Mouse (Mus musculus): ENCODE data around the gene Gucy1b1.

Gene Gucy1b1

GRCm38 (mm10) chr3:82074201-82074851, at the start of gene Gucy1b1:
TSS of gene Gucy1b1 (minus strand) at chr3:82074689.
- in situ Hi-C loops (cut with MboI), result no loop called here

GRCm38 (mm10) chr3:82118916-82119315, 44.4 kb upstream of the Gucy1b1 start:
- in situ Hi-C loops (cut with MboI), result no loop called here

- in situ Hi-C loops (cut with MboI), result no loop called here
Observed at GRCm38 (mm10) chr3:82112439-82112838, 38.0 kb upstream of the Gucy1b1 start.

GRCm38 (mm10) chr3:82111986-82112385, 37.5 kb upstream of the Gucy1b1 start:
- in situ Hi-C loops (cut with MboI), result no loop called here

GRCm38 (mm10) chr3:82108951-82109350, 34.5 kb upstream of the Gucy1b1 start:
- in situ Hi-C loops (cut with MboI), result no loop called here

- in situ Hi-C loops (cut with MboI), result no loop called here
Observed at GRCm38 (mm10) chr3:82104229-82104628, 29.7 kb upstream of the Gucy1b1 start.

GRCm38 (mm10) chr3:82099127-82099526, 24.6 kb upstream of the Gucy1b1 start:
- in situ Hi-C loops (cut with MboI), result no loop called here

GRCm38 (mm10) chr3:82096801-82097200, 22.3 kb upstream of the Gucy1b1 start:
- in situ Hi-C loops (cut with MboI), result no loop called here

GRCm38 (mm10) chr3:82073741-82074181, 728 bp downstream of the Gucy1b1 start:
- in situ Hi-C loops (cut with MboI), result no loop called here

GRCm38 (mm10) chr3:82067830-82068229, 6.7 kb downstream of the Gucy1b1 start:
- in situ Hi-C loops (cut with MboI), result no loop called here

GRCm38 (mm10) chr3:82061402-82062180, 12.9 kb downstream of the Gucy1b1 start:
- in situ Hi-C loops (cut with MboI), result no loop called here

GRCm38 (mm10) chr3:82057201-82057600, 17.3 kb downstream of the Gucy1b1 start:
- in situ Hi-C loops (cut with MboI), result no loop called here

GRCm38 (mm10) chr3:82054283-82054974, 20.1 kb downstream of the Gucy1b1 start:
- in situ Hi-C loops (cut with MboI), result no loop called here

GRCm38 (mm10) chr3:82052029-82052428, 22.5 kb downstream of the Gucy1b1 start:
- in situ Hi-C loops (cut with MboI), result no loop called here

- in situ Hi-C loops (cut with MboI), result no loop called here
Observed at GRCm38 (mm10) chr3:82051468-82051867, 23.0 kb downstream of the Gucy1b1 start.

- in situ Hi-C loops (cut with MboI), result no loop called here
Observed at GRCm38 (mm10) chr3:82048681-82049080, 25.8 kb downstream of the Gucy1b1 start.

GRCm38 (mm10) chr3:82048078-82048477, 26.4 kb downstream of the Gucy1b1 start:
- in situ Hi-C loops (cut with MboI), result no loop called here

- in situ Hi-C loops (cut with MboI), result no loop called here
Observed at GRCm38 (mm10) chr3:82047100-82047753, 27.3 kb downstream of the Gucy1b1 start.

GRCm38 (mm10) chr3:82046087-82046486, 28.4 kb downstream of the Gucy1b1 start:
- in situ Hi-C loops (cut with MboI), result no loop called here

GRCm38 (mm10) chr3:82044902-82045301, 29.6 kb downstream of the Gucy1b1 start:
- in situ Hi-C loops (cut with MboI), result no loop called here

- in situ Hi-C loops (cut with MboI), result no loop called here
Observed at GRCm38 (mm10) chr3:82043676-82044075, 30.8 kb downstream of the Gucy1b1 start.
